27 mouse cellular contexts compared by ENCODE assay signal in the genomic region with DNA sequence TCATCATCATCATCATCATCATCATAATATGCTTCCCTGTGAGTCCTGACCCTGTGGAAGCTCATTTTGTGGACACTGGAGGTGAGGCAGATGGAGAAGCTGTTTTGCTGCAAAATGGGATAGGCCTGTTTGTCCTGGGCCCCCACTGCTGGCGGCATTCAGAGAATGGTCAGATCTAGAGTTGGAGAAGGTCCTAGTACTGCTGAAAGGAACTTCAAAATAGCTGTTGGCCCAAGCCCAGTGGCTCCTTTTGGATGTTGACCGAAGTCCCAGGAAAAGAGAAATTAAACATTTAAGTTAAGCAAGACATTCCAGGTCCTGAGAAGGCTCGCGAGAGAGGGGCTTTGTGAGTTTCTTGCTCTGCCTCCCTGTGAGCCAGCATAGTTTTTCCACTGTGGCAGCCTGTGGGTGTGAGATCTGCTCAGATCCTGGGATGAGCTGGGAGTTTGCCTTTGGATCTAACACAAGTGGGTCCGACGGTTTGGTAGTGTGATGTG. TPM values are rescaled to one million over a fixed set of nuclear protein-coding genes. Genes with fewer than 3 reads are reported as not detected.
"Had no signal": no experiment of that assay in that cellular context is flagged by ENCODE, and none has a peak within 500 bp of the region (broad histone marks: within the 10 kb centered on the region; RNA-seq: fewer than 3 reads in every experiment).

No protein-coding gene starts in this region.

- ATAC-seq: hindbrain, postnatal 0 days; inflammation-experienced regulatory T-cells, adult 6 months; intestine, embryonic 16.5 days; midbrain, embryonic 13.5 days had no signal

- DNase-seq: kidney, adult 18-20 months; kidney, adult 9 months; kidney, postnatal 14 days; kidney, postnatal 4 days; liver, embryonic 13.5 days; retina, postnatal 1 day; right cerebral cortex, postnatal 25 days; spleen, adult 18-20 months; thymus, adult 2 months; thymus, postnatal 14 days; thymus, postnatal 4 days had no signal

- H3K9ac ChIP-seq: liver, embryonic 13.5 days; midbrain, embryonic 13.5 days; neural tube, embryonic 13.5 days; stomach, embryonic 15.5 days had no signal

- H3K4me1 ChIP-seq: liver, embryonic 13.5 days had no signal

- H3K4me3 ChIP-seq: liver, embryonic 13.5 days; midbrain, embryonic 13.5 days; neural tube, embryonic 13.5 days; stomach, embryonic 15.5 days had no signal

- H3K36me3 ChIP-seq: liver, embryonic 13.5 days; stomach, embryonic 15.5 days had no signal

- H3K27me3 ChIP-seq: liver, embryonic 13.5 days; midbrain, embryonic 13.5 days; neural tube, embryonic 13.5 days; stomach, embryonic 15.5 days had no signal

- H3K4me2 ChIP-seq: liver, embryonic 13.5 days; midbrain, embryonic 13.5 days; neural tube, embryonic 13.5 days; stomach, embryonic 15.5 days had no signal

- H3K9me3 ChIP-seq: liver, embryonic 13.5 days; midbrain, embryonic 13.5 days; neural tube, embryonic 13.5 days; stomach, embryonic 15.5 days had no signal

- H3K27ac ChIP-seq: hindbrain, postnatal 0 days; liver, embryonic 13.5 days; macrophage; midbrain, embryonic 13.5 days; neural tube, embryonic 13.5 days; stomach, embryonic 15.5 days had no signal

RNA-seq across cellular contexts. Expression of gene Susd4, which starts 15.4 kb away (rescaled TPM):
- total RNA-seq: megakaryocyte, adult 5-6 weeks; neutrophil, adult 5-6 weeks had no signal
- polyA plus RNA-seq: macrophage had no signal

RNA-seq across cellular contexts. Expression of gene Ccdc185, which starts 30.1 kb away (rescaled TPM):
- total RNA-seq: hindbrain, postnatal 0 days; left cerebral cortex, postnatal 25 days; liver, adult 2 months; megakaryocyte, adult 5-6 weeks; midbrain, postnatal 0 days; neutrophil, adult 5-6 weeks had no signal
- polyA plus RNA-seq: hindbrain, postnatal 0 days; inflammation-experienced regulatory T-cells, adult 6 months; kidney, embryonic 16.5 days; limb, embryonic 11.5 days; limb, embryonic 14.5 days; liver, adult 2 months; liver, embryonic 13.5 days; liver, embryonic 16.5 days; macrophage; midbrain, embryonic 13.5 days; midbrain, postnatal 0 days; neural tube, embryonic 13.5 days; stomach, embryonic 15.5 days; thymus, adult 2 months had no signal
